Mouse (Mus musculus) macrophage (primary cell): Measurements from ENCODE around the gene 1110065P20Rik. TPM values are rescaled to one million over a fixed set of nuclear protein-coding genes. Genes with fewer than 3 reads are reported as not detected.

Experiments used
- H3K27ac ChIP-seq: fragments of 350-480 bp; formaldehyde crosslinking; 2 replicates; pipeline ENCODE4 v1.9.0; 2021
- H3K36me3 ChIP-seq: fragments of 350-480 bp; formaldehyde crosslinking; 2 replicates; pipeline ENCODE4 v1.9.0; 2021; ENCODE audit errors: inconsistent target
- H3K4me3 ChIP-seq: fragments of 350-480 bp; formaldehyde crosslinking; 2 replicates; pipeline ENCODE4 v1.9.0; 2021; ENCODE audit errors: inconsistent target
- H3K79me2 ChIP-seq: fragments of 350-480 bp; formaldehyde crosslinking; 2 replicates; pipeline ENCODE4 v1.9.0; 2021; ENCODE audit errors: inconsistent target
- WGBS: methylation state at CpG from one replicate; pipeline ENCODE4 v1.1.7; 2026; ENCODE audit warnings: inconsistent platforms; ENCODE audit not compliant: missing documents; 5-methylcytosine and 5-hydroxymethylcytosine counted together
- polyA plus RNA-seq: library from polyadenylated mRNA; stranded (reverse); fragments of 250-400 nt; gene quantifications from 3 replicates; pipeline ENCODE4 v1.2.4, GENCODE M21; 2018; ENCODE audit warnings: inconsistent platforms

Gene 1110065P20Rik
- polyA plus RNA-seq, 1 experiment from 2014 or later: 2.6 TPM

GRCm38 (mm10) chr4:124817803-124818202 lies 33.2 kb downstream of the 1110065P20Rik start:
- no peak overlapping the region for H3K27ac ChIP-seq

GRCm38 (mm10) chr4:124815901-124816300 lies 35.1 kb downstream of the 1110065P20Rik start:
- Histone ChIP-seq H3K27ac (no peak overlapping the region), H3K4me3 (no peak overlapping the region), H3K36me3 (peaks cover 14% of the 10 kb centered on the region; the same call in 1 of the 2 replicates), H3K79me2 (peaks cover 95% of the 10 kb centered on the region)
- WGBS: 98% methylated on average over 11 of the region's 11 CpGs

More at GRCm38 (mm10) chr4:124817803-124818202, 33.2 kb downstream of the 1110065P20Rik start:
- Histone ChIP-seq H3K79me2 (peaks cover 76% of the 10 kb centered on the region), H3K36me3 (peaks cover 29% of the 10 kb centered on the region; the same call in 1 of the 2 replicates), H3K4me3 (no peak overlapping the region)
- WGBS: 63% methylated on average over 6 of the region's 6 CpGs

- H3K36me3 ChIP-seq: peaks cover 11% of the 10 kb centered on the region; the same call in 1 of the 2 replicates
- 95% methylated on average over 9 of the region's 9 CpGs for WGBS
- H3K79me2 ChIP-seq: peaks cover 99% of the 10 kb centered on the region
- H3K27ac ChIP-seq: no peak overlapping the region
- H3K4me3 ChIP-seq: no peak overlapping the region
Measured at GRCm38 (mm10) chr4:124811347-124811975, 39.5 kb downstream of the 1110065P20Rik start.

- Histone ChIP-seq H3K79me2 (peaks cover 99% of the 10 kb centered on the region), H3K27ac (no peak overlapping the region), H3K4me3 (no peak overlapping the region), H3K36me3 (peaks cover 19% of the 10 kb centered on the region; the same call in 1 of the 2 replicates)
- WGBS: 87% methylated on average over 7 of the region's 7 CpGs
Measured at GRCm38 (mm10) chr4:124810056-124810455, 40.9 kb downstream of the 1110065P20Rik start.

GRCm38 (mm10) chr4:124809136-124809883 lies 41.7 kb downstream of the 1110065P20Rik start:
- WGBS: 80% methylated on average over 6 of the region's 9 CpGs
- peaks cover 100% of the 10 kb centered on the region for H3K79me2 ChIP-seq
- H3K36me3 ChIP-seq: peaks cover 25% of the 10 kb centered on the region; the same call in 1 of the 2 replicates
- no peak overlapping the region for H3K4me3 ChIP-seq
- H3K27ac ChIP-seq: no peak overlapping the region

- 52% methylated on average over 5 of the region's 5 CpGs for WGBS
- Histone ChIP-seq H3K4me3 (no peak overlapping the region), H3K79me2 (peaks cover 100% of the 10 kb centered on the region), H3K36me3 (peaks cover 25% of the 10 kb centered on the region; the same call in 1 of the 2 replicates), H3K27ac (no peak overlapping the region)
Measured at GRCm38 (mm10) chr4:124808511-124808910, 42.5 kb downstream of the 1110065P20Rik start.

GRCm38 (mm10) chr4:124803406-124803805 lies 47.6 kb downstream of the 1110065P20Rik start:
- Histone ChIP-seq H3K36me3 (peaks cover 41% of the 10 kb centered on the region; the same call in 1 of the 2 replicates), H3K4me3 (peak overlapping the region; percentile 100)
- 44% methylated on average over 6 of the region's 6 CpGs for WGBS

GRCm38 (mm10) chr4:124802309-124803260 lies 48.4 kb downstream of the 1110065P20Rik start:
- Histone ChIP-seq H3K4me3 (peak overlapping the region; percentile 100), H3K36me3 (peaks cover 49% of the 10 kb centered on the region), H3K27ac (peak overlapping the region; percentile 87), H3K79me2 (peaks cover 52% of the 10 kb centered on the region)
- WGBS: under 1% methylated on average over 49 of the region's 53 CpGs

More at GRCm38 (mm10) chr4:124803406-124803805, 47.6 kb downstream of the 1110065P20Rik start:
- H3K27ac ChIP-seq: no peak overlapping the region
- H3K79me2 ChIP-seq: peaks cover 61% of the 10 kb centered on the region

- peaks cover 44% of the 10 kb centered on the region for H3K79me2 ChIP-seq
- peak within 1 kb of the TSS; percentile 100 for H3K4me3 ChIP-seq
- H3K36me3 ChIP-seq: peaks cover 45% of the 10 kb centered on the region
- WGBS: 6% methylated on average over 21 of the region's 21 CpGs
- H3K27ac ChIP-seq: peak within 1 kb of the TSS; percentile 87
Measured at GRCm38 (mm10) chr4:124801552-124802308, 49.3 kb downstream of the 1110065P20Rik start, which contains the start of gene Mtf1. Mtf1 (plus strand) TSS chr4:124802104.

Other genes with a start within 250 kb of the 1110065P20Rik start
- 0.19 TPM in 1 of 3 replicates, not detected in the others for gene 3100002H09Rik, start 240.4 kb downstream of the 1110065P20Rik start, polyA plus RNA-seq
- 0.49 to 1.1 TPM (median 0.70 TPM) in 3 replicates for gene Pou3f1, start 194.4 kb downstream of the 1110065P20Rik start, polyA plus RNA-seq
- gene Utp11, start 157.6 kb downstream of the 1110065P20Rik start, polyA plus RNA-seq: 32.1 to 58.7 TPM (median 57.7 TPM) in 3 replicates
- 24.2 to 70.3 TPM (median 28.8 TPM) in 3 replicates for gene Fhl3, start 150.5 kb downstream of the 1110065P20Rik start, polyA plus RNA-seq
- 38.3 to 63.8 TPM (median 62.7 TPM) in 3 replicates for gene Sf3a3, start 136.4 kb downstream of the 1110065P20Rik start, polyA plus RNA-seq
- 20.2 to 23.6 TPM (median 22.9 TPM) in 3 replicates for gene Inpp5b, start 109.3 kb downstream of the 1110065P20Rik start, polyA plus RNA-seq
- gene Mtf1, start 49.1 kb downstream of the 1110065P20Rik start, polyA plus RNA-seq: 12.8 to 14.1 TPM (median 13.2 TPM) in 3 replicates
- 12.5 to 25.5 TPM (median 17.8 TPM) in 3 replicates for gene Yrdc, start 517 bp downstream of the 1110065P20Rik start, polyA plus RNA-seq
- 0.18 to 0.49 TPM (median 0.26 TPM) in 3 replicates for gene Maneal, start 11.0 kb upstream of the 1110065P20Rik start, polyA plus RNA-seq
- not detected in 3 replicates for gene Epha10, start 29.7 kb upstream of the 1110065P20Rik start, polyA plus RNA-seq
- gene 9930104L06Rik, start 85.9 kb upstream of the 1110065P20Rik start, polyA plus RNA-seq: 8.4 to 11.2 TPM (median 9.5 TPM) in 3 replicates
- gene Cdca8, start 88.1 kb upstream of the 1110065P20Rik start, polyA plus RNA-seq: 4.8 to 19.0 TPM (median 15.7 TPM) in 3 replicates
- not detected in 3 replicates for gene Rspo1, start 135.2 kb upstream of the 1110065P20Rik start, polyA plus RNA-seq
- 26.3 to 51.8 TPM (median 39.8 TPM) in 3 replicates for gene Gnl2, start 165.4 kb upstream of the 1110065P20Rik start, polyA plus RNA-seq
- gene Dnali1, start 214.5 kb upstream of the 1110065P20Rik start, polyA plus RNA-seq: 0.09 TPM in 1 of 3 replicates, not detected in the others
- 15.9 to 19.4 TPM (median 15.9 TPM) in 3 replicates for gene Snip1, start 215.5 kb upstream of the 1110065P20Rik start, polyA plus RNA-seq
- 18.5 to 49.2 TPM (median 35.8 TPM) in 3 replicates for gene Meaf6, start 233.9 kb upstream of the 1110065P20Rik start, polyA plus RNA-seq